Mouse (Mus musculus) forebrain, embryonic 13.5 days (tissue): ENCODE data around the gene Specc1l. TPM values are rescaled to one million over a fixed set of nuclear protein-coding genes. Genes with fewer than 3 reads are reported as not detected.
"Not testable (repeated sequence)": the region's sequence is repeated elsewhere in the genome, so short reads cannot be mapped to it uniquely, and the experiment has no call there.

ENCODE experiments used
- ATAC-seq: fragments of 200-750 bp; cut with Nextera tagmentation; 2 replicates; pipeline ENCODE4 v1.8.0; 2017
- H3K27ac ChIP-seq: fragments of 300-500 bp; sonication (generic); 2 replicates; pipeline ENCODE4 v1.5.1; 2015; ENCODE audit warnings: inconsistent platforms, mild to moderate bottlenecking, moderate library complexity
- H3K27me3 ChIP-seq: fragments of 300-500 bp; sonication (generic); 2 replicates; pipeline ENCODE4 v1.6.1; 2015; ENCODE audit warnings: mild to moderate bottlenecking, inconsistent platforms
- H3K36me3 ChIP-seq: fragments of 300-500 bp; sonication (generic); 2 replicates; pipeline ENCODE4 v1.6.1; 2015; ENCODE audit warnings: mild to moderate bottlenecking, inconsistent platforms; ENCODE audit not compliant: poor library complexity, severe bottlenecking
- H3K4me1 ChIP-seq: fragments of 300-500 bp; sonication (generic); 2 replicates; pipeline ENCODE4 v1.6.1; 2015; ENCODE audit warnings: inconsistent platforms
- H3K4me2 ChIP-seq: fragments of 300-500 bp; sonication (generic); 2 replicates; pipeline ENCODE4 v1.6.1; 2015; ENCODE audit warnings: inconsistent platforms, mild to moderate bottlenecking, moderate library complexity
- H3K4me3 ChIP-seq: fragments of 300-500 bp; sonication (generic); 2 replicates; pipeline ENCODE4 v1.5.1; 2015; ENCODE audit warnings: mild to moderate bottlenecking, inconsistent platforms
- H3K9ac ChIP-seq: fragments of 300-500 bp; sonication (generic); 2 replicates; pipeline ENCODE4 v1.6.1; 2015; ENCODE audit warnings: mild to moderate bottlenecking, inconsistent platforms
- H3K9me3 ChIP-seq: fragments of 300-500 bp; sonication (generic); replicated peaks from 2 replicates; pipeline ENCODE4 v1.6.1; 2016; ENCODE audit warnings: inconsistent platforms
- WGBS: fragments of 180-500 bp; shearing (Covaris S2); methylation state at CpG from one replicate; pipeline ENCODE4 v1.1.7; 2015; 5-methylcytosine and 5-hydroxymethylcytosine counted together
- polyA plus RNA-seq: library from polyadenylated mRNA; unstranded; fragments of >200 nt; fragmentation: Nextera tagmentation; extraction: Ambion mirVana; gene quantifications from 2 replicates; pipeline ENCODE4 v1.2.1, GENCODE M21; 2015

Gene Specc1l
- polyA plus RNA-seq, 1 experiment from 2014 or later: 35.4 TPM

DNA sequence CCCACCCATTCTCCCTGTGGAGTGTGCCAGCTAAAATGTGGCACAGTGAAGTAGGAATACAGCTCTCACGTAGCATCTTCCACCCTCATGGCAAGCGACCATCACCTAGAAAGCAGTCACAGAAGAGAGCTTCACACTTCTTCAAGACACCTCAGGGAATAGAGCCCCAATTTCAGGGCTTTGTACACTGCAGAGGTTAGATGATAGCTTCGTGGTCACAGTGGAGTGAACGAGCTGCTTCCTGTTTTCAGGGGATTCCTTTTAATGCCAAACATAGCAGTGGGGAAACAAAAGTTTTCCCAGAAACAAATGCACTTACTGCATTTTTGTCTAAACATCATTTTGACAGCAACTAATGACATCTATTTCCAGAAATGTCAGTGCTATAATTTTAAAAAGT lies 77.5 kb downstream of the Specc1l start:
- peaks cover 21% of the 10 kb centered on the region for H3K36me3 ChIP-seq
- no peak overlapping the region for H3K9ac ChIP-seq
- no peaks in the 10 kb centered on the region for H3K4me1 ChIP-seq
- 83% methylated on average over 4 of the region's 4 CpGs for WGBS
- no peaks in the 10 kb centered on the region for H3K9me3 ChIP-seq
- H3K4me3 ChIP-seq: no peak overlapping the region
- no peak for ATAC-seq
- no peak overlapping the region for H3K27ac ChIP-seq
- no peaks in the 10 kb centered on the region for H3K27me3 ChIP-seq
- H3K4me2 ChIP-seq: no peak overlapping the region

DNA sequence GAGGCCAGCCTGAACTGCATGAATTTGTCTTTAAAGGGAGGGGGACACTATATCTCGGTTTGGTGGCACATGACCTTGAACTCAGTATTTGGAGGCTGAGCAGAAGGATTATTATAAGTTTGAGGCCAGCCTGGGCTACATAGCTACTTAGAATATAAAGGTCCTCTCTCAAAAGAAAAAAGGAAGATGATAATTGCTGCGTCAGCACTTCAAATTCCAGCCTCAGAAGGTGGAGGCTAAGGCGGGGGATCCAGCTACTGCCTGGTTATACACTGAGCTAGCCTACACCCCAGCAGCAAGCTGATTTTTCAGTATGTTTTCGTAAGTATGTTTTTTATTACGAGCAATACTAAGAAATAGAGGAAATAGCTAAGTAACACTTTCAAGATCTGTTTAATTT lies 78.8 kb downstream of the Specc1l start:
- H3K4me3 ChIP-seq: no peak overlapping the region
- 95% methylated on average over 5 of the region's 5 CpGs for WGBS
- no peak for ATAC-seq
- peaks cover 26% of the 10 kb centered on the region for H3K36me3 ChIP-seq
- no peaks in the 10 kb centered on the region for H3K9me3 ChIP-seq
- no peaks in the 10 kb centered on the region for H3K27me3 ChIP-seq
- H3K9ac ChIP-seq: no peak overlapping the region
- no peak overlapping the region for H3K27ac ChIP-seq
- H3K4me1 ChIP-seq: no peaks in the 10 kb centered on the region
- H3K4me2 ChIP-seq: no peak overlapping the region

GRCm38 (mm10) chr10:75291338-75291737 lies 79.5 kb downstream of the Specc1l start:
- ATAC-seq: no peak
- peaks cover 29% of the 10 kb centered on the region for H3K36me3 ChIP-seq
- H3K4me3 ChIP-seq: no peak overlapping the region
- H3K9ac ChIP-seq: no peak overlapping the region
- no peaks in the 10 kb centered on the region for H3K27me3 ChIP-seq
- no peaks in the 10 kb centered on the region for H3K4me1 ChIP-seq
- WGBS: 80% methylated on average over 1 of the region's 1 CpGs
- H3K4me2 ChIP-seq: no peak overlapping the region
- no peak overlapping the region for H3K27ac ChIP-seq
- no peaks in the 10 kb centered on the region for H3K9me3 ChIP-seq

DNA sequence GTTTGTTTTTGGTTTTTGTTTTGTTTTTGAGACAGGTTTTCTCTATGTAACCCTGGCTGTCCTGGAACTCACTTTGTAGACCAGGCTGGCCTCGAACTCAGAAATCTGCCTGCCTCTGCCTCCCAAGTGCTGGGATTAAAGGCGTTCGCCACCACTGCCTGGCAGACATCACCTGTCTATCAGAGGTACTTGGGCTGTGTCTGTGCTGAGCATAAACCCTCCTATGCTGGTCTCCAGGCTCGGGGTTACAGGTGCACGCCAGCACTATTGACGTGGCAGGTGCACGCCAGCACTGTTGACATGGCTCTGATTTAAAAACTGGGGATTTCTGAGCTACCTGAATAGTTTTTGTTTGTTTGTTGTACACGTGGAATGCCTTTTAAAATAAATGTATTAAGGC lies 80.3 kb downstream of the Specc1l start:
- H3K4me2 ChIP-seq, ATAC-seq, H3K9ac ChIP-seq, H3K27me3 ChIP-seq, H3K27ac ChIP-seq, H3K9me3 ChIP-seq, H3K4me1 ChIP-seq, H3K4me3 ChIP-seq: not testable (repeated sequence)
- WGBS: 93% methylated on average over 8 of the region's 8 CpGs
- H3K36me3 ChIP-seq: peaks cover 35% of the 10 kb centered on the region

DNA sequence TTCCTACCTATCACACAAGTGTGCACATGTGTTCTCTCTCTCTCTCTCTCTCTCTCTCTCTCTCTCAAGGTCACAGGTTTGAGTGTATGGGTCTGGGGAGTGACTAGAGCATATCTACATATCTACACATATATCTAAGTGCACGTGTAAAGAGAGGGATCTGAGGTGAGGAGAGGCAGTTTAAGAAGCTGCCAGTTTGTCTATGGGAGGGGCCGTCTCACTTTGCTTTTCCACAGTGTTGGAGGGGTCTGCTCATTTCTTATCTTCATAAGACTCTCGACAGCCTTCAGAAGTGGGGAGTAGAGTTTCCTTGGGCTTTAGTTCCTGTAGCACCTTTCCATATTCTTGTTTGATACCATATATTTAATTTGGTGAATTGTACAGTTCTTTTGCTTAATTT lies 81.4 kb downstream of the Specc1l start:
- H3K4me1 ChIP-seq: no peaks in the 10 kb centered on the region
- H3K4me3 ChIP-seq: no peak overlapping the region
- no peaks in the 10 kb centered on the region for H3K27me3 ChIP-seq
- H3K4me2 ChIP-seq: no peak overlapping the region
- no peaks in the 10 kb centered on the region for H3K9me3 ChIP-seq
- ATAC-seq: no peak
- no peak overlapping the region for H3K9ac ChIP-seq
- 94% methylated on average over 3 of the region's 3 CpGs for WGBS
- H3K36me3 ChIP-seq: peaks cover 36% of the 10 kb centered on the region
- no peak overlapping the region for H3K27ac ChIP-seq

- no peak overlapping the region for H3K4me2 ChIP-seq
- no peaks in the 10 kb centered on the region for H3K27me3 ChIP-seq
- H3K9ac ChIP-seq: no peak overlapping the region
- ATAC-seq: no peak
- no peaks in the 10 kb centered on the region for H3K9me3 ChIP-seq
- H3K4me3 ChIP-seq: no peak overlapping the region
- no peaks in the 10 kb centered on the region for H3K4me1 ChIP-seq
- 81% methylated on average over 4 of the region's 4 CpGs for WGBS
- peaks cover 40% of the 10 kb centered on the region for H3K36me3 ChIP-seq
- H3K27ac ChIP-seq: no peak overlapping the region
Measured at GRCm38 (mm10) chr10:75294362-75294761, 82.5 kb downstream of the Specc1l start.

DNA sequence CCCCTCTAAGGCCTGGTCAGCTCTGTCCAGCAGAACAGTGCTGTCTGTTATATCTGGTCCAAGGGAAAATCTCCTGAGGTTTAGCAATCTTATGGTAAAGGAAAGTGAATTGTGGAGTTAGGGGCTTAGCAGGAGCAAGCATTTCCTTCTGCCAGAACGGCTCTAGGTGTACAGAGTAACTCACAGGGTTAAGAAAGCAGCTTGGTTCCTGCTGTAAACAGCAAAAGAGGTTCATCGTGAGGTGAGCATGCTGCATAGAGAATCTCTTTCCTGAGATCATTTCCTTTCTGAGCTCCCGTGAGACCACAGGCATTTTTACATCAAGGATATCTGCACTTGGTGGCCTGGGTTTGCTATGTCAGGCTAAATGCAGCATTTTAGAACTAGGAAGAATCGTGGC lies 83.1 kb downstream of the Specc1l start:
- Histone ChIP-seq H3K27ac (no peak overlapping the region), H3K9ac (no peak overlapping the region), H3K4me1 (no peaks in the 10 kb centered on the region), H3K9me3 (no peaks in the 10 kb centered on the region), H3K4me3 (no peak overlapping the region), H3K36me3 (peaks cover 40% of the 10 kb centered on the region), H3K27me3 (no peaks in the 10 kb centered on the region), H3K4me2 (no peak overlapping the region)
- whole genome bisulfite sequencing: 89% methylated on average over 4 of the region's 4 CpGs
- ATAC-seq: no peak

DNA sequence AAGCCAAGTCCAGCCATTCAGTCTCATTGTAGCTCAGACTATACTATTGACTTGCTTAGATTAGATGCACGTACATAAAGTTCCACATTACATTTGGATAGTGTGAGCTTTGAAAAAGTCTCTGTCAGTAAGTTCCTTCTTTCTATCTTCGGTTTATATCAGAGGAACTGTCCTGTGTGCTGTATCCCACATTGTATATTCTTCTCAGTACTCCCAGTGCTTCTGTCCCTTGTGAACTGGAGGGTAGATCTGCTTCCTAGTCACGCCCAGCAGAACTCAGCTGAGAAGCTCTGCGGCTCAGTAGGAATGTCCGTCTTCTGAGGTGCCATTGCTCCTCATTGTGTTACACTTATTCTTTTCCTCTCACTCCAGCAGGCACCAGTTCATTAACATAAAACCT lies 86.7 kb downstream of the Specc1l start:
- no peak overlapping the region for H3K4me3 ChIP-seq
- no peak overlapping the region for H3K27ac ChIP-seq
- no peak overlapping the region for H3K9ac ChIP-seq
- no peak overlapping the region for H3K4me2 ChIP-seq
- peaks cover 55% of the 10 kb centered on the region for H3K36me3 ChIP-seq
- H3K27me3 ChIP-seq: no peaks in the 10 kb centered on the region
- no peaks in the 10 kb centered on the region for H3K4me1 ChIP-seq
- 81% methylated on average over 5 of the region's 5 CpGs for WGBS
- ATAC-seq: no peak
- H3K9me3 ChIP-seq: no peaks in the 10 kb centered on the region

GRCm38 (mm10) chr10:75299785-75300418 lies 88.0 kb downstream of the Specc1l start:
- Histone ChIP-seq H3K27me3 (no peaks in the 10 kb centered on the region), H3K9ac (no peak overlapping the region), H3K4me1 (peaks cover 12% of the 10 kb centered on the region), H3K9me3 (no peaks in the 10 kb centered on the region), H3K36me3 (peaks cover 51% of the 10 kb centered on the region), H3K27ac (no peak overlapping the region), H3K4me2 (no peak overlapping the region), H3K4me3 (no peak overlapping the region)
- WGBS: 86% methylated on average over 5 of the region's 5 CpGs
- ATAC-seq: no peak

DNA sequence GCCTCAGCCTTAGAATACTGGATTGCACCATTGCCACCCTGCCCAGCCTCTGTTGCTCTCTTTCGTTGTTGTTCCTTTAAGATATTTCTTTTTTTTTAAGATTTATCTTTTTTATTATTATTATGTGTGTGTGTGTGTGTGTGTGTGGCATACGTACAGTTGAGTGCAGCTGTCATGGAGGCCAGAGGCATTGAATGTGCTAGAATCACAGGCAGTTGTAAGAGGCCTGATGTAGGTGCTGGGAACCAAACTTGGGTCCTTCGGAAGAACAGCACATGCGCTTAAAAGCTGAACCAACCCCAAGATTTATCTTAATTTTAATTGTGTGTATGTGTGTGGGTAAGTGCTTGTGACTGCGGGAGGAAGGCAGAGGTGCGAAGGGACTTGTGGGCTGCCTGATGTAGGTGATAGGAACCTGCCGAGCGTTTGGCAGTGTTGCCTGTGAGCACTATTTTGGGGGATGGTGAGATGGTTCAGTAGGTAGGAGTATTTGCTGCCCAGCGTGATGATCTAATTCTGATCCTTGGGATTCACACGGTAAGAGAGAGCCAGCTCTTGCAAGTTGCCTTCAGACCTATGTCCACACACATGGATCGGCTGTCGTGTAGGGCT lies 89.4 kb downstream of the Specc1l start:
- Histone ChIP-seq H3K27me3 (no peaks in the 10 kb centered on the region), H3K4me3 (no peak overlapping the region), H3K9me3 (no peaks in the 10 kb centered on the region), H3K4me2 (no peak overlapping the region), H3K4me1 (peaks cover 12% of the 10 kb centered on the region), H3K27ac (no peak overlapping the region), H3K9ac (no peak overlapping the region), H3K36me3 (peaks cover 51% of the 10 kb centered on the region)
- ATAC-seq: no peak
- 93% methylated on average over 12 of the region's 12 CpGs for WGBS

- Histone ChIP-seq H3K4me2 (no peak overlapping the region), H3K9ac (no peak overlapping the region), H3K27ac (no peak overlapping the region), H3K9me3 (no peaks in the 10 kb centered on the region), H3K36me3 (peaks cover 51% of the 10 kb centered on the region), H3K4me3 (no peak overlapping the region), H3K27me3 (no peaks in the 10 kb centered on the region), H3K4me1 (peaks cover 12% of the 10 kb centered on the region)
- no peak for ATAC-seq
- 95% methylated on average over 4 of the region's 4 CpGs for WGBS
Measured at GRCm38 (mm10) chr10:75301937-75302336, 90.1 kb downstream of the Specc1l start.

GRCm38 (mm10) chr10:75302536-75302935 lies 90.7 kb downstream of the Specc1l start:
- WGBS: 88% methylated on average over 4 of the region's 4 CpGs
- H3K4me2 ChIP-seq: no peak overlapping the region
- no peak for ATAC-seq
- H3K27me3 ChIP-seq: no peaks in the 10 kb centered on the region
- peaks cover 12% of the 10 kb centered on the region for H3K4me1 ChIP-seq
- H3K4me3 ChIP-seq: no peak overlapping the region
- peaks cover 55% of the 10 kb centered on the region for H3K36me3 ChIP-seq
- no peak overlapping the region for H3K9ac ChIP-seq
- H3K27ac ChIP-seq: no peak overlapping the region
- H3K9me3 ChIP-seq: no peaks in the 10 kb centered on the region
